Mouse (Mus musculus): ENCODE results near the gene Rasgrf1. TPM values are rescaled to one million over a fixed set of nuclear protein-coding genes. Genes with fewer than 3 reads are reported as not detected.

Rasgrf1 gene
- polyA plus RNA-seq, 1 experiment: 0.06 TPM

DNA sequence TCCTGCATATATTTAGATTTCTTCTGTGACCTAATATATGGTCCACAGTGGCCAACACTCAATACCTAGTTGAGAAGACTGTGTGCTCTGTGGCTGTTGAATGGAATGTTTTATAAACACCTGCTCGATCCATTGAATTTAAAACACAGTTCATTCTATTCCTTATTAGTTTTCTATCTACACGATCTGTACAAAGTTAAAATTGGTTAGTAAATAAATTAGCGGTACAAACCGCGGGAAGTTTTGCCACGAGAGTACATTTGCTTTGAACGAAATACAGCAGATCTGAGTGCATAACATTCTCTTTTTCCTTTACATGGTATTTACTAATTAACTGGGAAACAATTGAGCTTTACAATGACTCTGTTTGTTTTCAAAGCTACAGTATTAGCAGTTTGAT is 27.1 kb upstream of the Rasgrf1 start:
- no peak overlapping the region for H3K4me3 ChIP-seq (ENCODE audit: extremely low read depth, insufficient read depth, insufficient read length)
- H3K27me3 ChIP-seq (ENCODE audit: control insufficient read depth, insufficient read depth, low read length): peaks cover 5% of the 10 kb centered on the region; the same call in 1 of the 2 replicates
- no peaks in the 10 kb centered on the region; the same call in 1 of the 2 replicates for H3K4me1 ChIP-seq (ENCODE audit: control insufficient read depth, insufficient read depth, insufficient read length)
- H3K27ac ChIP-seq (ENCODE audit: insufficient read depth, low read length): no peak overlapping the region
- DNase-seq (ENCODE audit: low read depth in 1 of 2, low spot score in 2 of 2): no peak
- 48% methylated on average over 7 of the region's 7 CpGs for WGBS
- TF ChIP-seq POLR2A (IDR thresholded peaks at IDR 0.05; ENCODE audit: low read depth, low read length) (no peak), CTCF (IDR thresholded peaks at IDR 0.05; ENCODE audit: extremely low read depth, insufficient read depth, insufficient read length, insufficient replicate concordance) (no peak)
- H3K36me3 ChIP-seq (ENCODE audit: control insufficient read depth, insufficient read depth, low read length): no peaks in the 10 kb centered on the region

DNA sequence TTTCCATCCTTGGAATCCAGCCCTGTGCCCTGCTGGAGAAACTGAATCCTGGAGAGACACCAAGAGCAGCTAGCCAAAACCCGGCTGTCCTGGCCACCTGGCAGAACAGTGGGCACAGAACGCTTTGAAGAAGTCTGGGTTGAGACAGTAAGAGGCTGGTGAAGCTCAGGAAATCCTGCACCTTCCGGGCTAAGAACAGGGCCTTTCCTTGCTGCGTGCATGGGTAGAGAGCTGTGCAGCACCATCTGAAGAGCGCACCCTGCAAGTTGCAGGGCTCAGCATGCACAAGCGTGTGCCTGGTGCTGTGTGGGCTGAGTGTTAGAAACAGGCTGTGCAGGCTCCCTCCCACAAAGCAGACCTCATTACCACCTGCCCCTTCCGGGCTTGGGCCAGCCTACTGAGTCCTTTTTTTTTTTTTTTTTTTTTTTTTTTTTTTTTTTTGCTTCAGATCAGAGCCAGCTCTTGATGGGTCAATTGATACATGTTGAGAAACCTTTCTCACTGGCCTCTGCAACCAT is 23.9 kb upstream of the Rasgrf1 start:
- Histone ChIP-seq H3K4me1 (ENCODE audit: control insufficient read depth, insufficient read depth, insufficient read length) (no peaks in the 10 kb centered on the region), H3K36me3 (ENCODE audit: control insufficient read depth, insufficient read depth, low read length) (no peaks in the 10 kb centered on the region), H3K27me3 (ENCODE audit: control insufficient read depth, insufficient read depth, low read length) (peaks cover 2% of the 10 kb centered on the region; the same call in 1 of the 2 replicates), H3K4me3 (ENCODE audit: extremely low read depth, insufficient read depth, insufficient read length) (no peak overlapping the region), H3K27ac (ENCODE audit: insufficient read depth, low read length) (no peak overlapping the region)
- no peak for DNase-seq (ENCODE audit: low read depth in 1 of 2, low spot score in 2 of 2)
- TF ChIP-seq POLR2A (IDR thresholded peaks at IDR 0.05; ENCODE audit: low read depth, low read length) (no peak), CTCF (IDR thresholded peaks at IDR 0.05; ENCODE audit: extremely low read depth, insufficient read depth, insufficient read length, insufficient replicate concordance) (no peak)
- WGBS: 5% methylated on average over 7 of the region's 7 CpGs

DNA sequence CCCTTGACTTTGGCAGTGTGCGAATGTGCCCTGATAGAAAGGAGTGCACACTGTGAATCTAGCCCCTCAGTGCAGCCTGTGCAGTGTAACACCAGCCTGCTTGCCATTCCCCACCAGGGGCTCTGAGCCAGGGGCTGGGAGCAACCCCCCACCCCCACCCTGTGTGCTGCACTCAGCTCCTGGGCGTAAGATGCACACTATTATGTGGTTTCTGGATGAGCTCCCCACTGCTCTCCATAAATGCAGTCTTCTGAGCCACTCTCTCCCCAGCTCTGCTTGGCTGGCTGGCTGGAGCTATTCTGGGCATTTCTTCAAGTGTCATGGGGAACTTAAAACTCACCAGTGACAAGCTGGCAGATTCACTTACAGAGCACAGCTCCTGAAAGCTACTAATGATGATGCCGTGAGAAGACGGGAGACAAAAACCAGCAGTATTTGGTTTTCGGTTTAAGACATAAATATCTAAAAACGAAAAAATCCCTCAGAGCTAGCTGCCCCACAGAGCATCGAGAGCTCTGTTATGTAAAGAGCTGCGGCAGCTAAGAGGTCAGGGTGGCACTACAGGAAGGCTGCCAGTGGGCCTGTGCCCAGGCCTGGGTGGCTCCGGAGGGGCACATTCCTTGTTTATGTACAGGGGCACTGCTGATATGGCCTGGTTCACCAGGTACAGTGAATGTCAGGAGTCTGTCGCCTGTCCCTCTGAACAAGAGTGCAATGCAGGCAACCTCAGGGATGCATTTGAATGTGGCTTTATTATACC is 18.0 kb upstream of the Rasgrf1 start:
- no peaks in the 10 kb centered on the region for H3K4me1 ChIP-seq (ENCODE audit: control insufficient read depth, insufficient read depth, insufficient read length)
- no peak for TF ChIP-seq POLR2A (IDR thresholded peaks at IDR 0.05; ENCODE audit: low read depth, low read length)
- TF ChIP-seq CTCF (IDR thresholded peaks at IDR 0.05; ENCODE audit: extremely low read depth, insufficient read depth, insufficient read length, insufficient replicate concordance): no peak
- H3K4me3 ChIP-seq (ENCODE audit: extremely low read depth, insufficient read depth, insufficient read length): no peak overlapping the region
- 84% methylated on average over 10 of the region's 10 CpGs for WGBS
- no peak overlapping the region for H3K27ac ChIP-seq (ENCODE audit: insufficient read depth, low read length)
- H3K36me3 ChIP-seq (ENCODE audit: control insufficient read depth, insufficient read depth, low read length): no peaks in the 10 kb centered on the region
- H3K27me3 ChIP-seq (ENCODE audit: control insufficient read depth, insufficient read depth, low read length): no peaks in the 10 kb centered on the region
- DNase-seq (ENCODE audit: low read depth in 1 of 2, low spot score in 2 of 2): no peak

DNA sequence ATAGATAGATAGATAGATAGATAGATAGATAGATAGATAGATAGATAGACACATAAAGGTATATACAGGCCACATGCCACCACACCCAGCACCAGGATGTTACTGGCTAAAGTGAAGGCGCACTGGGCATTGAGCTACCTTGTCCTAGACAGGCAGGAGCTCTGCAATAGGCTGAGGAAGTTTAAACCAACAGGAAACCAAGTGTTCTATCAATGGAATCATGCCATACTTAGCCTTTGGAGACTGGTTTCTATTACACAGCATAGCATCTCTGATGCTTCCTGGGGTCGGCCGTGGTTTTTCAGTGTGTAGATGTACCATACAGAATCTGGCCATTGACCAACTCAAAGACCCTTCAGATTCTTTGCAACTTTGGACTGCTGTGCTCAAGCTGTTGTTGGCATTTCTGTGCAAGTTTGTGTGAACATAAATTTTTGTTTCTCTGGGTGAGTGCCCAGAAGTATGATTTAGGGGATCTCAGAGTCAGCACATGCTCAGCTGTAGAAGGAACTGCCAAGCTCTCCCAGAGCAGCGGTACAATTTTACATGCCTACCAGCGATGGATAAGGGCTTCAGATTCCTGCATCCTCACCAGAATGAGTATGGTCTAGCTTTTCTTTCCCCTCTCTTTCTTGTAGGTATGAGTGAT is 17.0 kb upstream of the Rasgrf1 start:
- H3K27me3 ChIP-seq (ENCODE audit: control insufficient read depth, insufficient read depth, low read length): no peaks in the 10 kb centered on the region

DNA sequence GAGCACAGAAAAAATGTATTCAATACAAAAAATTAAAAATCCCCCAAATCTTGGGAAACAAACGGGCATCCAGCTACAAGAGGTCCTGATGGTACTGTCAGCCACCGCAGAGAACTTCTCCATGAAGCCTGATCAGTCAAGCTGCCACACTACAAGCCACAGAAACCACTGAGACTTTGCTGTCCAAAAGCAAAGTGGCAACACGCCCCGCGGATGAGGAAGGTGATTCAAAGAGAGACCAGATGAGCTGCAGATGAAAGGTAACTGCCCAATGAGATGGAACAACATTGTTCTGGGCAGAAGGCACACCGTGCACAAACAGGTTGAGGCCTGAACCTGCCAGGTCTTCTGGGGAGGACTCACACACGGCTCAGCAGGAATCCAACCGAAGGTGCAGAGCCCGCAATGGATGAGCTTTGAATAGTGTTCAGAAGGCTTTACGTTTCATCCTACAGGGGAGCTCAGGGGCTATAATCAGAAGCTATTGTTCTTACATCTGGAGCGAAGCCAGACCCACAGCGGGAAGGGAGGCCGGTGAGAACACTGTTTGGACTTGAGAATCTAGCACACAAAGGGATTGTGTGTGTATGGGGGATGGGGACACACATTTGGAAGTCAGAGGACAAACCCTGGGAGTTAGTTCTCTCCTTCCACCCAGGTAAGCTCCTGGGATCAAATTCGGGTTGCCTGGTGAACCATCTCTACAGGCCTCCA is 9.4 kb upstream of the Rasgrf1 start:
- H3K36me3 ChIP-seq (ENCODE audit: control insufficient read depth, insufficient read depth, low read length): no peaks in the 10 kb centered on the region
- no peak overlapping the region for H3K27ac ChIP-seq (ENCODE audit: insufficient read depth, low read length)
- no peak for TF ChIP-seq POLR2A (IDR thresholded peaks at IDR 0.05; ENCODE audit: low read depth, low read length)
- no peak for TF ChIP-seq CTCF (IDR thresholded peaks at IDR 0.05; ENCODE audit: extremely low read depth, insufficient read depth, insufficient read length, insufficient replicate concordance)
- 0 out of 2 replicates have a peak, but pooled peaks cover 1% of the 10 kb centered on the region for H3K27me3 ChIP-seq (ENCODE audit: control insufficient read depth, insufficient read depth, low read length)
- H3K4me3 ChIP-seq (ENCODE audit: extremely low read depth, insufficient read depth, insufficient read length): no peak overlapping the region
- WGBS: 34% methylated on average over 14 of the region's 14 CpGs
- DNase-seq (ENCODE audit: low read depth in 1 of 2, low spot score in 2 of 2): no peak
- H3K4me1 ChIP-seq (ENCODE audit: control insufficient read depth, insufficient read depth, insufficient read length): no peaks in the 10 kb centered on the region

More for the DNA sequence above, 17.0 kb upstream of the Rasgrf1 start:
- no peak for TF ChIP-seq POLR2A (IDR thresholded peaks at IDR 0.05; ENCODE audit: low read depth, low read length)
- TF ChIP-seq CTCF (IDR thresholded peaks at IDR 0.05; ENCODE audit: extremely low read depth, insufficient read depth, insufficient read length, insufficient replicate concordance): no peak
- Histone ChIP-seq H3K36me3 (ENCODE audit: control insufficient read depth, insufficient read depth, low read length) (no peaks in the 10 kb centered on the region), H3K4me3 (ENCODE audit: extremely low read depth, insufficient read depth, insufficient read length) (no peak overlapping the region), H3K4me1 (ENCODE audit: control insufficient read depth, insufficient read depth, insufficient read length) (no peaks in the 10 kb centered on the region), H3K27ac (ENCODE audit: insufficient read depth, low read length) (no peak overlapping the region)
- no peak for DNase-seq (ENCODE audit: low read depth in 1 of 2, low spot score in 2 of 2)
- 46% methylated on average over 5 of the region's 5 CpGs for WGBS

DNA sequence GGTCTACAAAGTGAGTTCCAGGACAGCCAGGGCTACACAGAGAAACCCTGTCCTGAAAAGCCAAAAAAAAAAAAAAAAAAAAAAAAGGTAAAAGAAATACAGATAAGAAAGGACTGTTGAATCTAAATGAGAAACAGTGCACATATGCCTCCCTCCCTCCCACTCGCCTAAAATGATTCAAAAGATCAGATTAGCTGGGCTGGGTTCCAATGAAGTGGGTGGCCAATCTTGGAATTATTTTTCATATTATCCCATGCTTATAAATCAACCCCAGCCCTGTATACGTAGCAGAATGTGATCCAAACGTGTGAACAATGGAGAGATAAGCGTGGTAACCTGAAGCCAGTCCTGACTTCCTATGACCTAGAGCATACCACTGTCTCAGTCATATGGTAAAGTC is 8.5 kb upstream of the Rasgrf1 start:
- Histone ChIP-seq H3K4me3 (ENCODE audit: extremely low read depth, insufficient read depth, insufficient read length) (no peak overlapping the region), H3K36me3 (ENCODE audit: control insufficient read depth, insufficient read depth, low read length) (no peaks in the 10 kb centered on the region), H3K4me1 (ENCODE audit: control insufficient read depth, insufficient read depth, insufficient read length) (no peaks in the 10 kb centered on the region), H3K27ac (ENCODE audit: insufficient read depth, low read length) (no peak overlapping the region), H3K27me3 (ENCODE audit: control insufficient read depth, insufficient read depth, low read length) (0 out of 2 replicates have a peak, but pooled peaks cover 1% of the 10 kb centered on the region)
- DNase-seq (ENCODE audit: low read depth in 1 of 2, low spot score in 2 of 2): no peak
- TF ChIP-seq CTCF (IDR thresholded peaks at IDR 0.05; ENCODE audit: extremely low read depth, insufficient read depth, insufficient read length, insufficient replicate concordance) (no peak), POLR2A (IDR thresholded peaks at IDR 0.05; ENCODE audit: low read depth, low read length) (no peak)
- 75% methylated on average over 4 of the region's 4 CpGs for WGBS
